Mouse (Mus musculus) liver, embryonic 14.5 days (tissue): ENCODE results near the gene Mb. TPM values are rescaled to one million over a fixed set of nuclear protein-coding genes. Genes with fewer than 3 reads are reported as not detected.

Experiments used
- ATAC-seq: fragments of 200-750 bp; cut with Nextera tagmentation; 2 replicates; pipeline ENCODE4 v1.8.0; 2017; ENCODE audit warnings: moderate number of reproducible peaks, mild to moderate bottlenecking, moderate library complexity; ENCODE audit not compliant: insufficient read depth
- DNase-seq, 3 experiments: peaks; one replicate each; pipeline ENCODE4 v3.0.0-alpha.2; 2012 to 2013; ENCODE audit warnings: low read depth in 3 of 3, low spot score in 3 of 3
- H3K27ac ChIP-seq: fragments of 300-500 bp; sonication (generic); 2 replicates; pipeline ENCODE4 v1.5.1; 2014; ENCODE audit warnings: moderate library complexity, mild to moderate bottlenecking, control low read depth, inconsistent platforms
- H3K27me3 ChIP-seq: fragments of 300-500 bp; sonication (generic); 2 replicates; pipeline ENCODE4 v1.6.1; 2014; ENCODE audit warnings: mild to moderate bottlenecking, low read length, moderate library complexity; ENCODE audit not compliant: control insufficient read depth, insufficient read depth
- H3K36me3 ChIP-seq: fragments of 300-500 bp; sonication (generic); replicated peaks from 2 replicates; pipeline ENCODE4 v1.6.1; 2014; ENCODE audit warnings: low read depth; ENCODE audit not compliant: control insufficient read depth, insufficient read depth
- H3K4me1 ChIP-seq, 2 experiments: fragments of 200-500 bp in 1 of 2; fragments of 300-500 bp in 1 of 2; sonication (generic) in 1 of 2; replicated peaks; 2 replicates each; pipeline ENCODE4 v1.6.1; 2012 to 2014; ENCODE audit warnings: antibody characterized with exemption in 1 of 2, inconsistent platforms in 1 of 2, low read length in 1 of 2; ENCODE audit not compliant: control insufficient read depth in 2 of 2, insufficient read depth in 2 of 2
- H3K4me2 ChIP-seq: fragments of 300-500 bp; sonication (generic); 2 replicates; pipeline ENCODE4 v1.6.1; 2014; ENCODE audit warnings: low read depth, mild to moderate bottlenecking, control low read depth, moderate library complexity
- H3K4me3 ChIP-seq, 2 experiments: fragments of 200-500 bp in 1 of 2; fragments of 300-500 bp in 1 of 2; sonication (generic) in 1 of 2; 2 replicates each; pipeline ENCODE4 v1.5.1; 2012 to 2014; ENCODE audit warnings: low read depth in 2 of 2, low read length in 2 of 2, mild to moderate bottlenecking in 2 of 2, control low read depth in 1 of 2, inconsistent platforms in 1 of 2, moderate library complexity in 1 of 2; ENCODE audit not compliant: insufficient read depth in 1 of 2
- H3K9ac ChIP-seq: fragments of 300-500 bp; sonication (generic); replicated peaks from 2 replicates; pipeline ENCODE4 v1.6.1; 2014; ENCODE audit warnings: mild to moderate bottlenecking, control low read depth, moderate library complexity
- H3K9me3 ChIP-seq: fragments of 300-500 bp; sonication (generic); 2 replicates; pipeline ENCODE4 v1.6.1; 2016; ENCODE audit warnings: low read length, mixed read lengths; ENCODE audit not compliant: control insufficient read depth
- CTCF ChIP-seq: IDR thresholded peaks from 2 replicates; pipeline ENCODE4 v1.5.1; 2016; ENCODE audit warnings: antibody characterized with exemption, low read depth, control low read depth
- EP300 ChIP-seq: IDR thresholded peaks from 2 replicates; pipeline ENCODE4 v1.6.1; 2016; ENCODE audit warnings: antibody characterized with exemption, low read depth
- WGBS: fragments of 180-500 bp; shearing (Covaris S2); extraction: QIAGEN DNeasy Blood & Tissue Kit; methylation state at CpG from one replicate; pipeline ENCODE4 v1.1.7; 2014; ENCODE audit not compliant: insufficient replicate concordance; 5-methylcytosine and 5-hydroxymethylcytosine counted together
- polyA plus RNA-seq, 2 experiments: library from polyadenylated mRNA; depleted of rRNA in 1 of 2; stranded (reverse) in 1 of 2; unstranded in 1 of 2; fragments of >200 nt; fragmentation: Nextera tagmentation in 1 of 2; extraction: Ambion mirVana in 1 of 2; gene quantifications; 2 replicates each; pipeline versions ENCODE4 v1.2.1 to v1.2.3; 2012 to 2014

The Mb gene
- polyA plus RNA-seq, 2 experiments = 0.04 TPM; not detected in 1

DNA sequence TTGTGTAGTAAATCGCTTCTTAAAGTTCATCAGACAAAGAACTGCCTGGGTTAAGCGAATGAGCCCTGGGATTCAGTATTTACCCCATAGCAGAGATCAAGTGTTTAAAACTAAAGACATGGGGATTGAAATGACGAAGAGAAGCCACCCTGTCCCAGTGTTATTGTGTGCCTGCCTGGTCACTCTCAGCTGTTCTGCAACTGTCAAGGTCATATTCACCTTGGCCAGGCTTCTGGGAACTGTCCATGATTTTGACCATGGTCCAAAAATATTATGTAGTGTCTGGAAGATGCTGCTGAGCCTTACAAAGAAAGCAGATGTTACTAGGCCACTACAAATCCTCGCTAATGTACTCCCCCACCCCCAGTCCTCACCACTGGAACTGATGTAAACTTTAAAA is 70.7 kb downstream of the Mb start:
- TF ChIP-seq EP300 (no peak), CTCF (no peak)
- H3K36me3 ChIP-seq = no peaks in the 10 kb centered on the region
- no peaks in the 10 kb centered on the region for H3K27me3 ChIP-seq
- 47% methylated on average over 4 of the region's 4 CpGs for WGBS
- H3K9ac ChIP-seq = no peak overlapping the region
- no peak for DNase-seq
- no peak overlapping the region for H3K4me2 ChIP-seq
- no peaks in the 10 kb centered on the region for H3K4me1 ChIP-seq
- ATAC-seq = no peak
- no peak overlapping the region for H3K4me3 ChIP-seq
- no peak overlapping the region for H3K27ac ChIP-seq
- no peaks in the 10 kb centered on the region for H3K9me3 ChIP-seq

DNA sequence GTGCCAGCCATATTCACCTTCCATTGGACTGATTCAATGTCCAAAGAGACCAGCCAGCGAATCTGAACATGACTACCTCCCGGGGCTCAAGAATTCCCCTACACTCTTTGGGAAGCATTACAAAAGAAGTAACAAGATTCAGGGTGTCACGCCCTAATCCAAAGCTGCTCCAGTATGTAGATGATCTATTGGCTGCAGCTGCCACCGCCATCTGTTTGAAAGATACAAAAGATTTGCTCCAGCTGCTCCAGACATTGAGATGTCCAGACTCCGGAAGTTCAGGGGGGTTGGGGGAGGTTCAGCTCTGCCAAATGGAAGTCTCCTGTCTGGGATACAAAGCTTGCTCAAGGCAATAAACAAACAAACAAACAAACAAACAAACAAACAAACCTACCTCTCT is 73.9 kb downstream of the Mb start:
- WGBS = 67% methylated on average over 5 of the region's 5 CpGs
- TF ChIP-seq EP300 = no peak
- no peak for TF ChIP-seq CTCF
- Histone ChIP-seq H3K27me3 (no peaks in the 10 kb centered on the region), H3K36me3 (no peaks in the 10 kb centered on the region), H3K4me2 (no peak overlapping the region), H3K27ac (no peak overlapping the region), H3K4me1 (no peaks in the 10 kb centered on the region), H3K9me3 (no peaks in the 10 kb centered on the region), H3K4me3 (no peak overlapping the region), H3K9ac (no peak overlapping the region)
- ATAC-seq (no peak), DNase-seq (no peak)

DNA sequence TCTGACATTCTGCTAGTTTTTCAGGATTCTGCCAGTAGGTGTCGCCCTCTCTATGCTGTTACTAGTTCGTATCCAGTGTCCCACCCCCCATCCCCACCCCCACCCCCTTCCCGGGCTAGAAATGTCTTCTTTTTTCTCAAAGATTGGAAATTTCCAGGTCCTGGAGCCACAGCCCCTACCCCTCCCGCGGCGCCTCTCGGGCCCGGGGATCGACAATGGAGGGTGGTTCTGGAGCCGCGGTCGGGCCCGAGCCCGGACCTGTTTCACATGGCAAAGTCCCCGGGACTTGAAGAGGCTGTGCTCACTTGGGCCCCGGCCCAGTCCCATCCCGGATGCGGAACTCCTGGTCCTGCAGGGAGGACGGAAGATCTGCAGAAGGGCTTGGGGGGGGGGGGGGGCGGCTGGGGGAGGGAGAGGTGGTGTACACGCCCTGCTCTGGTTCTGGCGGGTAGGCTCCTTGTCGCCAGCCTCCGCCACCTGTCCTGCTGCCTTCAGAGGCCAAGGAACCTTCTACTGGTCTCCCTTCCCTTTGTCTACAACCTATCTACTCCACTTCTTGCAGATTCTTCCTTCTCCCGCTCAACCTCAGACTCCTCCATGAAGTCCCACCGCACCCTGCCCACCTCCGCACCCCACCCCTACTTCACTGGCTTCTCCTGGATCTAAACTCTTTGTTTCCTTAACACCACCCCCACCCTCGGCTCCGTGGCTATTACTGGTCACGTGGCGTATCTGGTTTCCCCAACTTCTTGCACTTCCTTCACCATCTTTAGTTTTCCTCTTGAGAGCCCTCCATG is 76.4 kb downstream of the Mb start:
- Histone ChIP-seq H3K9ac (no peak overlapping the region; the same call in 1 of the 2 replicates), H3K4me1 (no peaks in the 10 kb centered on the region), H3K36me3 (no peaks in the 10 kb centered on the region), H3K27ac (no peak overlapping the region), H3K27me3 (no peaks in the 10 kb centered on the region), H3K4me2 (peak overlapping the region; percentile 69), H3K9me3 (no peaks in the 10 kb centered on the region), H3K4me3 (peak overlapping the region; percentile 45 to 46)
- peak; percentile 23 to 30 (median 29) for DNase-seq
- WGBS = 5% methylated on average over 30 of the region's 31 CpGs
- ATAC-seq = no peak
- TF ChIP-seq CTCF (peak; percentile 48; the same call in 1 of the 2 replicates), EP300 (no peak)

DNA sequence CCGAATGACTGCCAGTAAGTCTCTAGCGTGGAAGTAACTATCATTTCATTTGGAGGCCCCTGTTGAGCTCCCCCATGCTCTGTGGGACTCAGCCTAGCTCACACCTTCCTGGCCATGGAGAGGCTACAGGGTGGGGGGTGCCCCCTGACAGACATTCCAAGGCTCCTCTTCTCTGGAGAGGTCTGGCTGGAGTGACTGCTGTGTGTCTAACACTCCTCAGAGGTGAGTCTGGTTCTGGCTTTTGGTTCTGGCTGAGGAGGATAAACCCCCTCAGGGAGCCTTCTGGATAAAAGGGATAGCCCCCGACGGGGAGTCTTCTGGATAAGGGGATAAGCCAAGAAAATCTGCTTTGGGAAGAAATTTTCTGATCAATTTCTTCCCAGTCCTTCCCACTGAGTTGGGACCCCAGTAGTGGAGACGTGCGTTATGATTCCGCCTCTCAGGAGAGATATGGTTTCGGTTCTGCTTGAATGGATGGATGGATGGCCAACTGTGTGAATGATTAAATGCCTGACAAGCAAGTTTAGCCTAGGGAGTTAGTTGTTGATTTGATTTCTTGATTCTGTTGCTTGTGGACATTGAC is 77.1 kb downstream of the Mb start:
- Histone ChIP-seq H3K36me3 (no peaks in the 10 kb centered on the region), H3K4me1 (no peaks in the 10 kb centered on the region), H3K9ac (no peak overlapping the region), H3K9me3 (no peaks in the 10 kb centered on the region), H3K27me3 (no peaks in the 10 kb centered on the region), H3K4me3 (no peak overlapping the region; a peak in 1 of 4 replicates), H3K4me2 (peak overlapping the region; percentile 69), H3K27ac (no peak overlapping the region)
- ATAC-seq (no peak), DNase-seq (no peak)
- TF ChIP-seq CTCF (no peak), EP300 (no peak)
- 26% methylated on average over 8 of the region's 8 CpGs for WGBS

DNA sequence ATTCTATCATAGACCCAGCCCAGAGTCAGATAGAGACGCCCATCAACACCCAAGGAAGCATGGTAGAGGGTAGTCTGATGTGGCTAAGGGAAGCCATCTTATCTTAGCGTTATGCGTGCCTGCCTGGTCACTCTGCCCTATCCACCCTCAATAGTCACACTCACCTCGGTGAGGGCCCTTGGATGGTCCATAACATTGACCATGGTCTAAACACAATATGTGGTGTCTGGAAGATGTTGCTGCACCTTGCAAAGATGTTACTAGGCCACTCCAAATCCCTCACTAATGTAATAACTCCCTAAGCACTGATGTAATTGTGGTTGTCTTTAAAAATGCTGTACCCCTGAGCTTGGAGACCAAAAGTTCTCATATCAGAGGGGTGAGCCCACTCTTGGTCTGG is 77.8 kb downstream of the Mb start:
- H3K36me3 ChIP-seq = no peaks in the 10 kb centered on the region
- TF ChIP-seq EP300 (no peak), CTCF (no peak)
- H3K9ac ChIP-seq = no peak overlapping the region
- no peaks in the 10 kb centered on the region for H3K9me3 ChIP-seq
- no peaks in the 10 kb centered on the region for H3K27me3 ChIP-seq
- DNase-seq = no peak
- ATAC-seq = no peak
- WGBS = 50% methylated on average over 4 of the region's 4 CpGs
- no peaks in the 10 kb centered on the region for H3K4me1 ChIP-seq
- no peak overlapping the region for H3K4me2 ChIP-seq
- no peak overlapping the region for H3K27ac ChIP-seq
- H3K4me3 ChIP-seq = no peak overlapping the region

Other genes starting within 250 kb of the Mb start
- gene Zfp251, start 179.2 kb downstream of the Mb start, polyA plus RNA-seq (2012; rRNA removed) = 1.9 and 2.9 TPM in 2 replicates
- 4.3 and 5.8 TPM in 2 replicates for gene Zfp251, start 179.2 kb downstream of the Mb start, polyA plus RNA-seq (2014; fragmentation: Nextera tagmentation; extraction: Ambion mirVana)
- gene Zfp7, start 171.4 kb downstream of the Mb start, polyA plus RNA-seq (2012; rRNA removed) = 3.2 and 4.2 TPM in 2 replicates
- gene Zfp7, start 171.4 kb downstream of the Mb start, polyA plus RNA-seq (2014; fragmentation: Nextera tagmentation; extraction: Ambion mirVana) = 2.2 TPM in 2 replicates
- 0.05 TPM in 1 of 2 replicates, not detected in the other for gene Gm49527, start 171.3 kb downstream of the Mb start, polyA plus RNA-seq (2012; rRNA removed)
- 0.09 TPM in 1 of 2 replicates, not detected in the other for gene Gm49527, start 171.3 kb downstream of the Mb start, polyA plus RNA-seq (2014; fragmentation: Nextera tagmentation; extraction: Ambion mirVana)
- 0.89 and 1.1 TPM in 2 replicates for gene Zfp647, start 125.2 kb downstream of the Mb start, polyA plus RNA-seq (2012; rRNA removed)
- 0.56 and 0.94 TPM in 2 replicates for gene Zfp647, start 125.2 kb downstream of the Mb start, polyA plus RNA-seq (2014; fragmentation: Nextera tagmentation; extraction: Ambion mirVana)
- gene 1110038F14Rik, start 102.2 kb downstream of the Mb start, polyA plus RNA-seq (2012; rRNA removed) = 10.8 and 14.0 TPM in 2 replicates
- 15.4 and 19.1 TPM in 2 replicates for gene 1110038F14Rik, start 102.2 kb downstream of the Mb start, polyA plus RNA-seq (2014; fragmentation: Nextera tagmentation; extraction: Ambion mirVana)
- 0.31 and 0.40 TPM in 2 replicates for gene Apol6, start 5.9 kb downstream of the Mb start, polyA plus RNA-seq (2012; rRNA removed)
- gene Apol6, start 5.9 kb downstream of the Mb start, polyA plus RNA-seq (2014; fragmentation: Nextera tagmentation; extraction: Ambion mirVana) = 0.08 and 0.25 TPM in 2 replicates